Mouse (Mus musculus) lung, postnatal 0 days (tissue): ENCODE data around the gene Glb1l2.

Experiments used
- CTCF ChIP-seq: IDR thresholded peaks from 2 replicates; pipeline ENCODE4 v1.5.1; 2016; ENCODE audit warnings: antibody characterized with exemption, mild to moderate bottlenecking
- EP300 ChIP-seq: IDR thresholded peaks from 2 replicates; pipeline ENCODE4 v1.6.1; 2016; ENCODE audit warnings: antibody characterized with exemption, mild to moderate bottlenecking, control low read depth

GRCm38 (mm10) chr9:26728556-26728955 is 77.7 kb downstream of the Glb1l2 start:
- no peak for TF ChIP-seq CTCF
- no peak for TF ChIP-seq EP300
